Mouse (Mus musculus) ES-Bruce4 (cell line): ENCODE measurements at regions not wholly inside any gene's neighbourhood (a gene's known extent, or its start where the extent isn't known, plus 50 kb on each side); places are given as distances from the start of the nearest gene placed in this dataset.
A peak's percentile ranks its signal among the peaks of the same experiment; 100 is the strongest.
"Not testable (repeated sequence)": the region's sequence is repeated elsewhere in the genome, so short reads cannot be mapped to it uniquely, and the experiment has no call there.

Source experiments
- CTCF ChIP-seq: IDR thresholded peaks from one replicate; pipeline ENCODE4 v1.8.1; 2011; ENCODE audit warnings: low read depth, low read length
- POLR2A ChIP-seq: IDR thresholded peaks from one replicate; pipeline ENCODE4 v1.8.1; 2011; ENCODE audit warnings: low read length; ENCODE audit not compliant: insufficient read depth

GRCm38 (mm10) chr12:17852138-17852537, 161.5 kb downstream of the Hpcal1 start:
- TF ChIP-seq CTCF, result peak; percentile 38
- not testable (repeated sequence) for TF ChIP-seq POLR2A
